Mouse (Mus musculus) neutrophil, adult 59 days (primary cell): ENCODE measurements around the gene Glipr2. TPM values are rescaled to one million over a fixed set of nuclear protein-coding genes. Genes with fewer than 3 reads are reported as not detected.

ENCODE experiments used
- total RNA-seq, 2 experiments: library from RNA; stranded (reverse); gene quantifications; 1 replicate in 1 of 2; 2 replicates in 1 of 2; pipeline ENCODE4 v1.2.4; 2023

The Glipr2 gene
- total RNA-seq, result 100 to 1,000 TPM; 159 to 162 TPM

DNA sequence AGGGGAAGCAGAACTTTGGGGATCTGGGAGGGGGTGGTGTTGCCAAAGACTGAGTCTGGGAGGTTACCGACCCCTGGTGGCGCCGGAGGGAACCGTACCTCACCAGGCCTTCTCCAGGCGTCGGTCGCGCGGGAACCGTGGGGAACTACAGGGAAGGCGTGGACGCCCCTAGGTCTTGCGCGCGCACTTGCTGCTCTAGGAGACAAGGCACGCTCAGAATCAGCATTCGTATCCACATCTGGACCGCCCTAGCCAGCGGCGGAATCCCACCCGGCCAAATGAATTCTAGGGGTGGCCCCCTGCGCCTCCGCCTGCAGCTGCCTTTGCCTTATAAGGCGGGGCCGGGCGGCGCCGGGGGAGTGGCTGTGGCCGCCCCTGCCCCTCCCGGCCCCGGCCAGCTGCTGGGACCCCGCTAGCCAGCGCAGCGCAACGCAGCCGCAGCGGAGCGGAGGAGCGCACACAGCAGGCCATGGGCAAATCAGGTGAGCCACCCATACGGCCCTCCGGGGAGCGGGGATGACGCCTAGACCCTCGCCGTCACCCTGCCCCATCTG is at the start of gene Glipr2:
Gene Glipr2, plus strand, starts transcription at position 110 of the 554 bp plus-strand sequence.

DNA sequence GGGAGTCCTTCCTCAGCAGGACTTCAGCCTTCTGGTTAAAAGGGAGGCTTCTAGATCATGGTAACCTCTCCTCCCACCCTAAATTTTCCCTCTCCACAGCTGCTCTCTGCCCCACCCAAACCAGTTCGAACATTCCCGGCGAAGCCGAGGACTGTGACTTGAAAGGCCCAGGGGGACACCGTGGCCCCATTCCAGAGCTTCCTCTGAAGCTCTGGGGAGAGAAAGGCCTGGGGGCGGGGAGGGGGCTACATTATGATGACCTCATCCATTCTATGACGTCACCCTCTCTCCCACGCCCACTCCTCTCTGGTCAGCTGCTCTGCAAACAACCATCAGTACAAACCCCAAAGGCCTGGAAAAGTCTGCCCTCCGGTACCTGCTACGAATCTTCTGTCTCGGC is 26.0 kb downstream of the Glipr2 start, which contains the start of gene Ccin:
Gene Ccin, plus strand, starts transcription at position 303 of the 400 bp plus-strand sequence.

DNA sequence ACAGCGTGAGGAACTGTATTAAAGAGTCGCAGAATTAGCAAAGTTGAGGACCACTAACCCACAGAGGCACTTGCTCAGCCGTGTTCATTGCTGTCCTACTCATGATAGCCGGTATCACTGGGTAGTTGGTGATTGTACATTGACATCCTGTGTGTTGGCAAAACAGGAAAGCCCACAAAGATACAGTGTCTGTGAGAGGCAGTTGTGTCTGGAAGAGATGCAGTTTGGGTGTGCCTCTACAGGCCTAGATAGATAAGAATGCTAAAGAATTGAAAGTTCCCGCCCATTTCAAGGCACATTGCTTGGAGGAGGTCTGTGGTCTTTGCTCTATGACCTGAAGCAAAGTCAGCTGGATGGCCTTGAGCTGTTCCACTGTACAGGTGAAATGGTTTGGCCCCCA is 46.9 kb downstream of the Glipr2 start, which contains the start of gene Clta:
Gene Clta, plus strand, starts transcription at position 327 of the 400 bp plus-strand sequence.

Other genes starting within 250 kb of the Glipr2 start
- not detected for gene Olfr71, start 247.1 kb upstream of the Glipr2 start, total RNA-seq
- not detected for gene Hrct1, start 230.2 kb upstream of the Glipr2 start, total RNA-seq
- gene Spaar, start 227.4 kb upstream of the Glipr2 start, total RNA-seq, result not detected
- not detected for gene Olfr159, start 186.4 kb upstream of the Glipr2 start, total RNA-seq
- not detected for gene Olfr156, start 133.5 kb upstream of the Glipr2 start, total RNA-seq
- not detected for gene Olfr157, start 117.2 kb upstream of the Glipr2 start, total RNA-seq
- gene Olfr155, start 105.8 kb upstream of the Glipr2 start, total RNA-seq, result not detected
- 10 to 100 TPM; 10.7 to 18.1 TPM for gene Reck, start 81.9 kb upstream of the Glipr2 start, total RNA-seq
- 1 to 10 TPM; 1.1 to 1.8 TPM for gene Ccin, start 26.1 kb downstream of the Glipr2 start, total RNA-seq
- gene Clta, start 47.1 kb downstream of the Glipr2 start, total RNA-seq, result 100 to 1,000 TPM; 164 to 202 TPM
- 10 to 100 TPM; 21.1 to 28.8 TPM for gene Gne, start 126.8 kb downstream of the Glipr2 start, total RNA-seq